Mouse (Mus musculus) lung, postnatal 10 days (tissue): Measurements from ENCODE around the gene Tgm5.
"Not testable (repeated sequence)": the region's sequence is repeated elsewhere in the genome, so short reads cannot be mapped to it uniquely, and the experiment has no call there.

Experiments
- DNase-seq: peaks from one replicate; pipeline ENCODE4 v3.0.0; 2021

Tgm5 gene

GRCm38 (mm10) chr2:121038851-121039250, 46.8 kb downstream of the Tgm5 start:
- DNase-seq, result not testable (repeated sequence)

- DNase-seq, result no peak
Observed at GRCm38 (mm10) chr2:121036733-121037341, 48.8 kb downstream of the Tgm5 start, which contains the start of gene Epb42. Epb42 (minus strand) TSS chr2:121037072.

GRCm38 (mm10) chr2:121022918-121023317, 62.7 kb downstream of the Tgm5 start:
- no peak for DNase-seq

GRCm38 (mm10) chr2:121017151-121017550, 68.5 kb downstream of the Tgm5 start:
- DNase-seq, result no peak

- no peak for DNase-seq
Observed at GRCm38 (mm10) chr2:121016226-121016625, 69.4 kb downstream of the Tgm5 start.

GRCm38 (mm10) chr2:121015507-121015906, 70.1 kb downstream of the Tgm5 start:
- no peak for DNase-seq

GRCm38 (mm10) chr2:121012676-121013075, 73.0 kb downstream of the Tgm5 start:
- no peak for DNase-seq

GRCm38 (mm10) chr2:121009071-121009677, 76.5 kb downstream of the Tgm5 start:
- DNase-seq, result no peak

- DNase-seq, result peak; percentile 5
Observed at GRCm38 (mm10) chr2:121008664-121009007, 77.0 kb downstream of the Tgm5 start.

GRCm38 (mm10) chr2:121007925-121008663, 77.5 kb downstream of the Tgm5 start, which contains the start of gene Ccndbp1:
Ccndbp1 (plus strand) TSS chr2:121008403.
- peak; percentile 96 for DNase-seq

- no peak for DNase-seq
Observed at GRCm38 (mm10) chr2:121006986-121007385, 78.7 kb downstream of the Tgm5 start.

GRCm38 (mm10) chr2:121004018-121004811, 81.4 kb downstream of the Tgm5 start:
- DNase-seq, result no peak

- DNase-seq, result no peak
Observed at GRCm38 (mm10) chr2:121003586-121003985, 82.1 kb downstream of the Tgm5 start.

- no peak for DNase-seq
Observed at GRCm38 (mm10) chr2:120998863-120999262, 86.8 kb downstream of the Tgm5 start.

GRCm38 (mm10) chr2:120996607-120997006, 89.0 kb downstream of the Tgm5 start:
- DNase-seq, result not testable (repeated sequence)
